Mouse (Mus musculus) spleen, postnatal 36 days (tissue): ENCODE measurements at regions not wholly inside any gene's neighbourhood (a gene's known extent, or its start where the extent isn't known, plus 50 kb on each side); places are given as distances from the start of the nearest gene placed in this dataset.

Experiments
- DNase-seq, 2 experiments: peaks; one replicate each; pipeline ENCODE4 v3.0.0; 2022; ENCODE audit warnings: low spot score in 2 of 2, mixed read lengths in 1 of 2

DNA sequence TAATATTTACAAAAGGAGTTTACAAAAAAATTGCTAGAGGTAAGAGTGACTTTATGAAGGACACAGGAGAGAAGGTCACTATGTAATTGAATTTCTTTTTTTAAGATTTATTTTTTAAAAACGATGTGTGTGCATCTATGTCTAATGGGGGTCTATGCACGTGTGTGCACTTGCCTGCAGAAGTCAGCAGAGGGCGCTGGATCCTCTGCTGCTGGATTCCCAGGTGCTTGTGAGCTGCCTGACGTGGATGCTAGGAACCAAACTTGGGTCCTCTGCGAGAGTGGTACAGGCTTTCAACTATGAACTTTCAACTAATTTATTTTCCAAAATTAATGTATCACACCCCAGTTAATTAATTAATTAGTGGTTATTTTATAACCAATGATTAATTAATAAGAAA lies 85.0 kb downstream of the Glrx3 start:
- no peak for DNase-seq

DNA sequence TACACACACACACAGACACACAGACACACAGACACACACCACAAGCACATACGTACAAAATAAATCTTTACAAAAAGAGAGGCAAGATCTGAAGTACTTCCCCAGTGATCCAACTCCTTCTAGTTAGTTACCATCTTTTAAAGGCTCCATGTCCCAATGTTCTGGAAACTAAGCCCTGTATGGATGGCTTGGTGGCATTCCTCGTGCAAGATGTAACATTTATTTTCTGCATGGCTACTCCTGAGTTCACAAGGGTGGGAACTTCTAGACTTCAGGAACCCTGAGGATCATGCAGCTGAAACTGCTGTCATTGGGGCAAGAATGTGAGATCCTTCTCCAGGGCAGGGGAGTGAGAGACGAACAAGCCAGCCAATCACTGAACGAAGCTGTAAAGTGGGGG lies 96.1 kb downstream of the Glrx3 start:
- no peak for DNase-seq

DNA sequence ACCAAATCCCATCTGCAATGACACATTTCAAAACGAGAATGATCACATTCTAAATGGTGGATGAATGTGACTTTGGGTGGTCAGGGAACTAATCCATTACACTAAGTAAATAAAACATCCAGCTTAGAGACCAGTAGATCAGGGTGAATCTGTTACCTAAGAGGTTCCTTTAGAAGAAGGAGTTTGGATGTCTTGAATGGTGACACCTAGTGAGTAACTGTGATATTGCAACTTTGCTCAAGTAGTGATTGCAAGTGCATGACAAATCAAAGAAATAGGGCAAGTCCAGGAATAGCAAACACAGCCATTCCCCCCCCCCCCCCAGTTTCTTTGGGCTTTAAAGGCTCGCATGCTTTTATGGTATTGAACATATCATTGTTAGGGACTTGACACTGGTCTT lies 112.6 kb downstream of the Glrx3 start:
- DNase-seq: peak; percentile 7 to 27

DNA sequence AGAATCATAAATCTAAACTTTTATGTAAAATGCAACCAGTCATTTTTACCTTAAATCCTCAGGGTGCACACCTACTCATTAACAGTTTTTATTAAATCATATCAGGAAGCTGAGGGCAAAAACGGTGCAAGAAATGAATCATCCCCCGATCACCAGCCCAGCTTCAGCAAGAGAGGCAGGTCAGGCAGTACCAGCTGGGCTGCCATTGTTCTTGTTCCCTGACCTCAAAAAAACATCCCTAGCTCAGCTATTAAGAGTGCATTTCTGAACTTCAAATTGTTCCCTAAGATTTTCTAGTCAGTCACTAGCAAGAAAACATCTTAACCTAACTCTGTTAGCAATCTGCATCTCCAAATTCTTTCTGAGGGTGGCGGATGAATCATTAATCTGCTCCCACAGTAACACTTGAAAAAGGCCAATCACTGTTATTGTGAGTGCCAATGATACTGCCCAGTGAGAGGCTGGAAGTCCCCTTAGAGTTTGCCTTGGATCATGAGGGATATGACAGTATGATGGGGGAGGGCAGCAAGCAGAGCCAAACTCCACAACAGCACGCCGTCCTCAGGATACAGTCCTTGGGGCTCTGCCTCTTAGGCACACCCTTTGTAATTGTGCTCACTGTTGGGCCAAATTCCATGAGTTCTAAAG lies 115.3 kb downstream of the Glrx3 start:
- DNase-seq: no peak

DNA sequence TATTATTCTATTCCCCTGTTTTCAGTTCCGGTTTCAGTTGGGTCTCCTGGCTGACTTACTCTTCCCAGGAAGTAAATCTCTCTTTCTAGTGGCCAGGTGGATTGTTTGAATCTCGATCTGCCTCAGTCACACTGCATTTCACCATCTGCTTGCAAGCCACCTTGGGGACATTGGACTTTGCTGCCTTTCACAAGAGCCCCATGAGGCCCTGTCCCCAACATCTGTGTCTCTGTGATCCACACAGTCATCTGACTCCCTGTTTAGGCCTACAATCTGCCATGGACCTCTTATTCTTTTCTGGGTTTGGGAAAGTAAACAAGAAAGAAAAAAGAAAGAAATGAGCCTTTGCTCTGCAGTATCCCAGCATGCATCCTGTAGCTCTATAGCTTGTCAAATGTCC lies 118.1 kb downstream of the Glrx3 start:
- peak in 1 of 2 experiments; percentile 10 for DNase-seq

DNA sequence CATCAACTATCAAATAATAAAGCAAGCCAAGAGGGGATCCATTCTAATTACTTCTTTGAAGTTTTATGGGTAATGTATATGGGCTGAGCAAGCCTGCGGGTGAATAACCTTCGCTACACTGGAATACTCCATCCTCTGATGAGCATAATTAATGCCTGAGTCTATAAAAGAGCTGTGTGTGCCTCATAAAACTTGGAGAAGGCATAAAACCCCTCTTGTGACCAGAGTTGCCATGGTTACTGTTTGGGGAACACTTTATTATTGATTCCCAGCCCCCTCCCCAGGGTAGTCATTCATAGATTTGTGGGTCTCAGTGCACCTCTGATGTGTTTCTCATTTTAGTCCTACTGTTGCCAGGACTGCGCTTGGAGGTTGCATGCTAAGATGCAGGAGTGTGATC lies 120.0 kb downstream of the Glrx3 start:
- no peak for DNase-seq

DNA sequence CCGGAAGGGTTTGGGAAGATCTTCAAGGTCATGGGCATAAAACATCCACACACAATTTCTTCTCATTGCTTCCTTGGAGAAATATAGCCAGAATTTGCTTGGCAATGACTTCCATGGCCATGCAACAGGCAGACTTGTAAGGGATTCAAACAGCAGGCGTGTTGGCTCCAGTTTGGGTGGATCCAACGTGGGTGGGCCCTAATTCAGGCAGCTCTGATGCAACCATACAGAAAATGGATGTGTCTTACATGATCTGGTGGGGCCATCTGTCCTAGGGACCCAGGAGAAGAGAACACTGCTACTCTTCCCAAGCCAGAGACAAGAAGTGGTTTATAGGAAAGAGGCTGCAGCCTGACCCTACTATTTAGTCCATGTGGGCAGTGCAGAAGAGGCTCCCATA lies 121.5 kb downstream of the Glrx3 start:
- DNase-seq: no peak

DNA sequence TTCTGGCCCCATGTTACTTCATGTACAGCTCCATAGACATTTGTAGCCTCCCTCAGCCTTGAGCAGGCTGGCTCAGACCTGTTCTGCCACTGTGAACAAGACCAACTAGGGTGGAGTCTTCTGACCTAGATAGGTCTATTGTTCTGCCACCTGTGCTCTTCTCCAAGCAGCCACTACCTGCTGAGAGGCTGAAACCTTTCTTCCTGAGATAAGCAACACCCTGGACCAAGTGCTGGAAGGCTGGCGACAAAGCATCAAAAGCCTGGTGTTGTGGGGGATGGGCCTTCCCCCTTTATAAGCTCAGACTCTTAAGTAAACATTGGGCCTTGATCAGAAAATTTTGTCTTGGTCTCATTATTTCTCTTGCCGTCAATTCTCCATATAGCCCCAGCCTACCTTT lies 132.8 kb downstream of the Glrx3 start:
- no peak for DNase-seq

DNA sequence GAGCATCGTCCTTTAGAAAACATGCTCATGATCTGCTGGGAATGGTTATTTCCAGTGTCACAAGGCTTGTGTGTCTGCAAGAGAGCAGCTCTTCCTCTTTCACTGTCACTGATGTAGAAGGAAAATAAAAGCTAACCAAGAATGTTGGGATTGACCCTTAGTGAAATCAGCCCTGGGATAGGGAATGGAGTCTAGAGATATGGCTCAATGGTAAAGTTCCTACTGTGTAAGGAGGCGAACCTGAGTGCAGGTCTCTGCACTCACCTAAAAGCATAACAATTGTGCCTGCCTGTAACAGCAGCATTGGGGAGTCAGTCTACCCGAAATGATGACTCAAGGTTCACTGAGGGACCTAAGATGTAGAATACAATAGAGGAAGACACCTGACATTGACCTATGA lies 138.1 kb downstream of the Glrx3 start:
- DNase-seq: peak; percentile 13 to 22

DNA sequence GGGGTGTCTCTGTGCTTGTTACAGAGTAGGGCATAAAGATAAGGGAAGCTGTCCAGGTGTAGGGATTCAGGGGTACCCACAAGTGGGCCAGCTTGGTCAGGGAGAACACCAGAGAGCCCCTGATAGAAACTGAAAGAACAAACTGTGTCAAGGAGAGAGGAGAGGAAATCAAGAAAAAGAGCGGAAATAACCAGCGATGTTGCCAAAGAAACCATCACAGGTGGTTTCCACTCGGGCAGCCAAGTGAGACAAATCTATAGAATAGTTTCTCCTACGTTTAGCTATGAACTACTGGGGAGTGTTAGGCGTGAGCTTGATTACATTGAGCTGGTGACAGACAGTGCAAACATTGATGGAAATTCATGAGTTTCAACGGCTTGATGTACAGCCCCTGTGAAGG lies 138.8 kb downstream of the Glrx3 start:
- peak; percentile 82 to 87 for DNase-seq

DNA sequence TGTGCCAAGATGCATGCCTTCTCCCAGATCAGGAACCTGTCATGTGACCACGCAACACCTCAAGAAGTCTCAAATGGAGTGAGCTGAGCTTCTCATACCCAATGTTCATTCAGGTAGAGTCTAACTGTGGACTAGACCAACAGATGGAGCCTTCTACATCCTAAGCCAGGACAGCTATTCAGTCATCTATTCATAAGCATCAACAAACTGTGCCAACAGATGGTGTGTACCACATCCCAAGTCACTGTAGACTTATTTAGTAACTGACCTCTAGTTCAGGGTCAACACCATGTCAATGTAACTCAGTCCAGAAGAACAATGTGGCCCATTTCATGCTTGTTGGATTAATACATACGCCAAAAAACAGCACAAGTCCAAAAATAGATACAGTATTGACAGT lies 146.1 kb downstream of the Glrx3 start:
- no peak for DNase-seq

DNA sequence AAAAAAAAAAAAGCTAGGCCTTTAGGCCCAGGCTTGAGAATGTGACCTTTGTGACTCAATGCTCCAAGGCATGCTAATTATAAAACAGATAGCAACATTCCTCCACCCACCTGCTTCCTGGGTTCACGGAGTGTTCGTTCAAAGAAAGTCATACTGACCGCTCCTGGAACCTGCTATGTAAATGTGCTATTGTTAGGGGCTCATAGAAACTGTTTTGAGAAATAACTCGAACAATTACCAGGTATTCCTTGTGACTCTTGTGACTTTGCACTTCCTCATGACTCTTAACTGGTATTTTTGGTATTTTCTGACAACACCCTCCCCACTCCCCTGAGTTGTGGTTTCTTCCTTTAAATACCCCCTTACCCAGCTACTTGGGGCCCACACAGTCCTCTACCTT lies 147.5 kb downstream of the Glrx3 start:
- DNase-seq: peak in 1 of 2 experiments; percentile 24

DNA sequence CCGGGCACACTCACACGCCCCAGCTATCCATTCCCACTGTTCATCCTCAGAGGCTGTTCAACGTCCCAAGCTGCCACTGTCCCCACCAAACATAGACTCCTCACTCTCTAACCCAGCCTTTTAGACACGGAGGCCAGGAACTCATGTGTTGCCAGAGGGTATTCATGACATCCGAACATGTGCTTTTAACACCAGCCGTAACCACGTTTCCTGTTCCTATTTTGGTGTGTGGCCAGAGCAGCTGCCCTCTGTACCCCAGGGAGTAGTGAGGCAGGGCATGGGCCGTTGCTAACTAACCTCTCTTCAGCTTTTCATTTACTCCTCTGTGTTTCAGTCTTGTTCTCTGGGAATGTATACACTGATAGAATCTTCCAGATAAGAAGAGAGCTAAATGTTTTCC lies 156.2 kb downstream of the Glrx3 start:
- DNase-seq: peak; percentile 90

DNA sequence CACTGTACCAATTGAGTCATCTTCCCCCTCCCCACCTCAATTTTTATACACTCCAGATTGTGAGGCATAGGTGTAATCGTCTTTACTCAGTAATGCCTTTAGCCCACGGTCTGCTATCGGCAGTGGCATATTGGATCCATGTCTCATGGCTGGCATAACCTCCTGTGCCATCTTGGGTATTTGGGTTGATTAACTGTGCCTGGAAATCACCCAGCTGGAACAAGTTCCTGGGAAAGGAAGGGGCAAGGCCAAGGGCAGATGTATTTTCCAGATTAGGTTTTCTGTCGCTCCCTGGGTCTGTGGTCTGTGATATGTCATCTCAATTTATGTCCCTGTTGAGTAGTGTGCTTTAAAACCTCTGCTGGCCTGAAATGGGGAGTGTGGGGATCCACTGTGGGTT lies 158.2 kb downstream of the Glrx3 start:
- DNase-seq: no peak

DNA sequence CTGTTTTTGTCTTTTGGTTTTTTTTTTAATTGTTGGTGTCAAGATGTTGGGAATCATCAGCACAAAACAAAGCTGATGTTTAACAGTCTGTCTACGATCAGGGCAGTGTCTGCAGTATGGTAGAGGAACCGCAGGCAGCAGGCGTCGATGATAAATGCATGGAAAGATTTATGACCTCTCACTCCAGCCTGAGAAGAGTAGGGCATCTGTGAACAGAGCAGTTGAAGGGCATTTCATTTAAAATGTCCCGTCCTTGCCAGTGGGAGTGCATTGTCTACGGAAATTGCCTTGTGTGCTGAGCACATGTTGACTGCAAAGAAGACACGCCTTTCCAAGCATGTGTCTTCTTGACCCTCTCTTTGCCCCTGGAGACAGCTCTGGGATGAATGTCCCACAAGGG lies 158.7 kb downstream of the Glrx3 start:
- no peak for DNase-seq

DNA sequence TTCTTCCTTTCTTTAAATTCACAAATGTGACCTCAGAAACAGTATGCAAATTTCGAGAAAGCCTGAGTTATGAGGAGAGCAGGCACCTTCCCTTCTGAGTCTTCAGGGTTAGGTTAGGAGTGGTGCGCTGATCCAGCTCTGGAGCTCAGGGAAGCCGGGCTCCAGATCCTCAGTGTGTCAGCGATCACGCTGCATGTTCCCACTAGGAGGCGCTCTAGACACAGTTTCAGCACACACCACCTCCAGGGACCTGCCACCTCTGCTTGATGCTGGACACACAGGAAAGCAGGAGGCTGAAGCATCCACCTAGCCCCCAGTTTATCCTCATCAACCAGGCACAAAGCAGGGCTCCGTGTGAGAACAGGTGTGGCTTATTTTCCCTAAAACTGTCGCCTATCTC lies 165.6 kb downstream of the Glrx3 start:
- DNase-seq: peak; percentile 55 to 60

DNA sequence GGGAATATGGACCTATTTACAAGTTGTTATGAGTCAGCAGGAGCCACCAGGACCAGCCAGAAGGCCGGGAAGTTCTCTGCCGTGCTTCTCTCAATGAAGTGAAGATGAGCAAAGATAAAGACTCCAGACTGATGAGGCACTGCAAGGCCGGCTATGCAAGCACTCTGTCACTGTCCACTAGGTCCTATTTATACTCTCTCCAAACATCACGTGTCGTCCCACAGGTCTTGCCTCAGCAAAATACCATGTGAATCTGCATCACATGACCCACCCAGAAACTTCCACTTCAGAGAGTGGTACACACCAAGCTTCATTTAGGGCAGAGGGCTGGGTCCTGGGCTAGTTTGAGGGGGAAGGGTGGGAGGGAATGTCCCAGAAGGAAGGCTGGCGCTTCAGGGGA lies 172.3 kb downstream of the Glrx3 start:
- no peak for DNase-seq

DNA sequence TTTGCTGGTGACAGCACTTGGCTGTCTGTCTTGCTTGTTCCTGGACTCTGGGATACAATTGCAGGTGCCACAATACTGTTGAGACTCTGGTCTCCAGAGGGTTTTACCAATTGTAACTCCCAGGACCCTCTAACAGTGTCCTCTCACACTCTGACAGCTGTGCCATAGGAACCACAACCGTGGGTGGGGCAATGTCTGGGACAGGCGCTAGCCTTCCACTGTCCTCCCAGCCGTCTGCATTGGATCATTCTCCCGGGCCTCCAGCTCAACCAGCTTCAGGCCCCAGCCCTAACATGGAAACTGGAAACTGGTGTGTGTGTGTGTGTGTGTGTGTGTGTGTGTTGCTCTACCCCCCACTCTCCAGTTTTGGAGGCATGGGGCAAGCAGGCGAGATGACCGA lies 173.9 kb downstream of the Glrx3 start:
- no peak for DNase-seq

DNA sequence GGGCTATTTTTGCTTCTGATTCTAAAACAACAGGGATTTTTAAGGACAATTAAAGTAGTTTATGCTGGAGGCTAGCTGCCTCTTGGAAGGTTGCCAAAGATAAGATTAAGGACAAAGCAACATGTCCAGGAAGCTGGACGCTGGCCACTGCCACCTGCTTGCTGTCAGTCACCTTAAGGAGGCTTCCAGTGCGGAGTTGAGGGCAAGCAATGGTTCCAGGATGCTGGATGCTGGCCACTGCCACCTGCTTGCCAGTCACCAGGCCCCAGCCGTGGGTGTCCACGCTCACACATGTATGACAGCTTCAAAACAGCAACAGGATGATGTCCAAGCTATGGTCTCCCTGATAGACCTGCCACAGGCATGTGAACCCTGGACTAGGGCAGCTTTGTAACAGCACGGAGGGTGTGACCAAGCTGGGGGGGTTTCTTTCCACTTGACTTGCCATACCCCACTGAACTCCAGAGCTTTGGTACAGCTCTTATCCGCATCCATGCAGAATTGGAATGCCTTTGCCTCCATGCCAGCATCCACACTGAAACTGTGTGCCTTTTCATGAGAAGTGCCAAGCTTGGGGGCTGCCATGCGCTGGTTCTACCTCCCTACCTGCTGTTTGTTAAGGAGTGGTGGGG lies 174.6 kb downstream of the Glrx3 start:
- DNase-seq: no peak

DNA sequence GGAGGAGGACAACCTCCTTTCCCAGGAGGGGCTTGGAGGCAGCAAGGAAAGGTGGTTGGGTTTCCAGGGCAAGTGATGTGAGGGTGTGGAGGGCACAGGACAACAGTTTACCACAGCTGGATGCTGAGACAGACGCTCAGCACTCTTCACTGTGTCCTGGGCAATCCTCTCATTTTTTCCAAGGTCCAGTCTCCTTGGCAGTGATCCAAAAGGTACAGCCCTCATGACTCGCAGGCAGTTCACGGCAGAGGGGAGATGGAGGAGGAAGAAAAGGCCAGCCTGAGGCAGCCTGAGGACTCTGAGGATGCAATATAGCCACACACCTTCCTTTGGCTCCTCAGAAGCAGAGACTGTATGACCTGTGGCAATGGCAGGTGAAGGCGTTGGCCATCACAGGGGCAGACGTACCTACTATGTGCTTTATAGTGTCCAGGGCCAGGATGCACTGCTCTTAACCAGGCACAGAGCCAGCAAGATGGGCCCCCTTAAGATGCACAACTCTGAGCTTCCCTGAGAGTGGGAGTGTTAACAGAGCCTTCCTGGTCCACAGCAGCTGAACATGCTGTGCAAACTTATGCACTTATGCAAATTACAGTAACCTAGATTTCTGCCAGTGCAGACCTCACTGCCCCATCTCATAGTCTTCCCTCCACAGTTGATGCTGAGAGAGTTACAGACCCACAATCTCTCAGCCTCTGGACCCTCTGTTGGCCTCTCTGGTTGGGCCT lies 181.2 kb downstream of the Glrx3 start:
- no peak for DNase-seq

DNA sequence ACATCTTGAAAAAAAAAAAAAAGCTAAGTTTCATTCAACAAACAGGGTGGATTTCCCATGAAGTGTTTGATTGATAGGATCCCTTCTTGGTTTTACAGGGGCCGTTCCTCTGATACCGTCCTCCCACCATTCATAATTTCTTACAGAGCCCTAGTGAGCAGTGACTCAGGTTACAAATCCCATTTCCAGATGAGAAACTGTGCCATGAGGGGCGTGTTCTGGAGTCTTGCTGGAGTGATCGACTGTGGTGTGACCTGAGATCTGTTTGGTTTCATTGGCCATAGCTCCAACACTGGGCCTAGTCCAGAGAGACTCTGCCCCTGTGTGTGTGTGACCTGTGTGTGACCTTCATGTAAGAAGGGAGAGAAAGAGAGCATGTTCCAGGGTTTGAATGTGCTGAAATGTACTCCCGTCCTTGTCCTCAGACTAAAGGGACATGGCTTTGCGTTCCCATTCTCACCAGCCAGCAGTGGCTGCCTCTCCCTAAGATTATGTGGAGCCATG lies 181.9 kb downstream of the Glrx3 start:
- no peak for DNase-seq

DNA sequence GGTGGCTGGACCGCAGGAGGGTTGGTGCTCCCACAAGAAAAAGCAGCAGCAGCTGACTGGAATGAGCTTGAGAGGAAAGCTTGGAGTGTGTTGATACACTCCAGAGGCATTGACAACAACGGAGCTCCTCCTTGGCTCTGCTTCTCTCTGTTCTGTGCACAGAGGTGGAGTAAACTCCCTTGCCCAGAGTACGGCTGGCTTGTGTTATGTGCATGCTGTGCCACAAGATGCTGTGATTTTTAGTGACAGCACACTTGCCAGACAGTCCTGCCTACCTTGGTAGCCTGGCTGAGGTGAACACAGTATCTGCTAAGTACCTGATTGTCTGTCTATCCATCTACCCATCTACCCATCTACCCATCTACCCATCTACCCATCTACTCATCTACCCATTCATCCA lies 190.9 kb downstream of the Glrx3 start:
- no peak for DNase-seq

DNA sequence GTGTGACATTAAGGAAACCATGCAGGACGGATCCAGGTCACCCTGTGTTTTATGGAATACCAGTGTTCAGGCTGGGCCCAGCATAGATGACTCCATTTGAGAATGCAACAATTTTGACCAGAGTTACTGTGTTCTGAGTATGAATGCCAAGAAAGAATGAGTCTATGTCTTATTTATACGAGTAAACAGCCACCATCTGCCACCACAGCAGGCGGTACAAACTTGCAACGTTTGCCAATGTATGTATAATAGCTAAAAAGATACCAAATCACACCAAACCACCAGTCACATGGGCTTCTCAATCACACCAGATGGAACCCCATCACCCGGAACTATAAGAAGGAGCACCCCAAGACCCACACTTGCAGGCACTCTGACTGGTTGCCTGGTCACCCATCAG lies 192.1 kb downstream of the Glrx3 start:
- DNase-seq: no peak
